Mouse (Mus musculus) neural tube, embryonic 15.5 days (tissue): ENCODE data around the gene Mon2. TPM values are rescaled to one million over a fixed set of nuclear protein-coding genes. Genes with fewer than 3 reads are reported as not detected.

Experiments used
- ATAC-seq: fragments of 200-750 bp; cut with Nextera tagmentation; 2 replicates; pipeline ENCODE4 v1.8.0; 2017; ENCODE audit warnings: mild to moderate bottlenecking, moderate TSS enrichment, moderate library complexity; ENCODE audit not compliant: low FRiP score
- H3K27ac ChIP-seq: fragments of 300-500 bp; sonication (generic); replicated peaks from 2 replicates; pipeline ENCODE4 v1.5.1; 2015; ENCODE audit warnings: mild to moderate bottlenecking, inconsistent platforms
- H3K27me3 ChIP-seq: fragments of 300-500 bp; sonication (generic); replicated peaks from 2 replicates; pipeline ENCODE4 v1.6.1; 2015; ENCODE audit warnings: inconsistent platforms
- H3K36me3 ChIP-seq: fragments of 300-500 bp; sonication (generic); 2 replicates; pipeline ENCODE4 v1.6.1; 2015; ENCODE audit warnings: inconsistent platforms
- H3K4me1 ChIP-seq: fragments of 300-500 bp; sonication (generic); 2 replicates; pipeline ENCODE4 v1.6.1; 2015; ENCODE audit warnings: inconsistent platforms
- H3K4me2 ChIP-seq: fragments of 300-500 bp; sonication (generic); 2 replicates; pipeline ENCODE4 v1.6.1; 2015; ENCODE audit warnings: inconsistent platforms, mild to moderate bottlenecking, moderate library complexity
- H3K4me3 ChIP-seq: fragments of 300-500 bp; sonication (generic); replicated peaks from 2 replicates; pipeline ENCODE4 v1.5.1; 2015; ENCODE audit warnings: mild to moderate bottlenecking, inconsistent platforms
- H3K9ac ChIP-seq: fragments of 300-500 bp; sonication (generic); replicated peaks from 2 replicates; pipeline ENCODE4 v1.6.1; 2015; ENCODE audit warnings: mild to moderate bottlenecking, inconsistent platforms
- H3K9me3 ChIP-seq: fragments of 300-500 bp; sonication (generic); replicated peaks from 2 replicates; pipeline ENCODE4 v1.6.1; 2016; ENCODE audit warnings: inconsistent platforms
- WGBS: fragments of 180-500 bp; shearing (Covaris S2); methylation state at CpG from one replicate; pipeline ENCODE4 v1.1.7; 2015; ENCODE audit warnings: mixed read lengths; 5-methylcytosine and 5-hydroxymethylcytosine counted together
- polyA plus RNA-seq: library from polyadenylated mRNA; unstranded; fragments of >200 nt; fragmentation: Nextera tagmentation; extraction: Ambion mirVana; gene quantifications from 2 replicates; pipeline ENCODE4 v1.2.1, GENCODE M21; 2015

Mon2 gene
- polyA plus RNA-seq, 1 experiment from 2014 or later = 22.8 TPM

- 93% methylated on average over 1 of the region's 1 CpGs for WGBS
- no peak overlapping the region for H3K4me2 ChIP-seq
- no peak for ATAC-seq
- no peaks in the 10 kb centered on the region for H3K4me1 ChIP-seq
- H3K36me3 ChIP-seq = peaks cover 73% of the 10 kb centered on the region
- H3K9me3 ChIP-seq = no peaks in the 10 kb centered on the region
- H3K27me3 ChIP-seq = no peaks in the 10 kb centered on the region
- H3K9ac ChIP-seq = no peak overlapping the region
- H3K27ac ChIP-seq = no peak overlapping the region
- H3K4me3 ChIP-seq = no peak overlapping the region
Observed at GRCm38 (mm10) chr10:123011421-123011820, 64.9 kb downstream of the Mon2 start.

GRCm38 (mm10) chr10:123005237-123006185 is 70.8 kb downstream of the Mon2 start:
- Histone ChIP-seq H3K9ac (no peak overlapping the region), H3K27ac (no peak overlapping the region), H3K4me2 (no peak overlapping the region), H3K9me3 (no peaks in the 10 kb centered on the region), H3K27me3 (no peaks in the 10 kb centered on the region), H3K4me3 (no peak overlapping the region), H3K4me1 (no peaks in the 10 kb centered on the region), H3K36me3 (peaks cover 48% of the 10 kb centered on the region)
- 87% methylated on average over 20 of the region's 20 CpGs for WGBS
- ATAC-seq = no peak

- no peak for ATAC-seq
- 83% methylated on average over 15 of the region's 15 CpGs for WGBS
- H3K27ac ChIP-seq = no peak overlapping the region
- no peak overlapping the region for H3K9ac ChIP-seq
- no peaks in the 10 kb centered on the region for H3K9me3 ChIP-seq
- no peaks in the 10 kb centered on the region for H3K27me3 ChIP-seq
- no peaks in the 10 kb centered on the region for H3K4me1 ChIP-seq
- H3K36me3 ChIP-seq = peaks cover 45% of the 10 kb centered on the region
- no peak overlapping the region for H3K4me2 ChIP-seq
- H3K4me3 ChIP-seq = no peak overlapping the region
Observed at GRCm38 (mm10) chr10:123004475-123005236, 71.6 kb downstream of the Mon2 start.

GRCm38 (mm10) chr10:123001985-123002384 is 74.3 kb downstream of the Mon2 start:
- Histone ChIP-seq H3K4me1 (no peaks in the 10 kb centered on the region), H3K9ac (no peak overlapping the region), H3K27ac (no peak overlapping the region), H3K36me3 (peaks cover 44% of the 10 kb centered on the region), H3K9me3 (no peaks in the 10 kb centered on the region), H3K4me3 (no peak overlapping the region), H3K27me3 (no peaks in the 10 kb centered on the region), H3K4me2 (no peak overlapping the region)
- 92% methylated on average over 1 of the region's 1 CpGs for WGBS
- ATAC-seq = no peak

- Histone ChIP-seq H3K27ac (no peak overlapping the region), H3K4me2 (no peak overlapping the region), H3K36me3 (peaks cover 46% of the 10 kb centered on the region), H3K9me3 (no peaks in the 10 kb centered on the region), H3K4me1 (no peaks in the 10 kb centered on the region), H3K27me3 (no peaks in the 10 kb centered on the region), H3K9ac (no peak overlapping the region), H3K4me3 (no peak overlapping the region)
- ATAC-seq = no peak
- 93% methylated on average over 3 of the region's 3 CpGs for WGBS
Observed at GRCm38 (mm10) chr10:123001363-123001762, 74.9 kb downstream of the Mon2 start.

- 74% methylated on average over 6 of the region's 6 CpGs for WGBS
- no peak overlapping the region for H3K4me2 ChIP-seq
- H3K36me3 ChIP-seq = peaks cover 62% of the 10 kb centered on the region
- no peak overlapping the region for H3K4me3 ChIP-seq
- no peak for ATAC-seq
- no peaks in the 10 kb centered on the region for H3K27me3 ChIP-seq
- H3K27ac ChIP-seq = no peak overlapping the region
- no peaks in the 10 kb centered on the region for H3K9me3 ChIP-seq
- no peak overlapping the region for H3K9ac ChIP-seq
- H3K4me1 ChIP-seq = no peaks in the 10 kb centered on the region
Observed at GRCm38 (mm10) chr10:122999356-122999755, 76.9 kb downstream of the Mon2 start.

- no peaks in the 10 kb centered on the region for H3K4me1 ChIP-seq
- no peak for ATAC-seq
Observed at GRCm38 (mm10) chr10:122997852-122998251, 78.5 kb downstream of the Mon2 start.

GRCm38 (mm10) chr10:122994402-122995107 is 81.8 kb downstream of the Mon2 start:
- Histone ChIP-seq H3K27me3 (no peaks in the 10 kb centered on the region), H3K4me3 (no peak overlapping the region), H3K27ac (no peak overlapping the region), H3K9ac (no peak overlapping the region), H3K4me1 (0 out of 2 replicates have a peak, but pooled peaks cover 3% of the 10 kb centered on the region), H3K4me2 (no peak overlapping the region), H3K9me3 (no peaks in the 10 kb centered on the region), H3K36me3 (peaks cover 58% of the 10 kb centered on the region)
- 80% methylated on average over 17 of the region's 17 CpGs for WGBS
- no peak for ATAC-seq

More at GRCm38 (mm10) chr10:122997852-122998251, 78.5 kb downstream of the Mon2 start:
- H3K9me3 ChIP-seq = no peaks in the 10 kb centered on the region
- H3K4me2 ChIP-seq = no peak overlapping the region
- H3K36me3 ChIP-seq = peaks cover 58% of the 10 kb centered on the region
- no peak overlapping the region for H3K9ac ChIP-seq
- no peaks in the 10 kb centered on the region for H3K27me3 ChIP-seq
- no peak overlapping the region for H3K4me3 ChIP-seq
- no peak overlapping the region for H3K27ac ChIP-seq
- WGBS = 90% methylated on average over 2 of the region's 2 CpGs

GRCm38 (mm10) chr10:122991648-122992047 is 84.7 kb downstream of the Mon2 start:
- Histone ChIP-seq H3K27me3 (no peaks in the 10 kb centered on the region), H3K4me1 (peaks cover 17% of the 10 kb centered on the region), H3K36me3 (peaks cover 36% of the 10 kb centered on the region), H3K9ac (no peak overlapping the region), H3K4me2 (no peak overlapping the region), H3K9me3 (no peaks in the 10 kb centered on the region), H3K27ac (peak overlapping the region; percentile 58), H3K4me3 (no peak overlapping the region)
- no peak for ATAC-seq
- 89% methylated on average over 9 of the region's 9 CpGs for WGBS

GRCm38 (mm10) chr10:122991053-122991452 is 85.3 kb downstream of the Mon2 start:
- H3K4me3 ChIP-seq = no peak overlapping the region
- H3K27ac ChIP-seq = peak overlapping the region; percentile 58
- no peaks in the 10 kb centered on the region for H3K9me3 ChIP-seq
- 75% methylated on average over 9 of the region's 9 CpGs for WGBS
- H3K4me2 ChIP-seq = no peak overlapping the region
- H3K4me1 ChIP-seq = peaks cover 18% of the 10 kb centered on the region
- no peak overlapping the region for H3K9ac ChIP-seq
- no peak for ATAC-seq
- H3K36me3 ChIP-seq = peaks cover 32% of the 10 kb centered on the region
- H3K27me3 ChIP-seq = no peaks in the 10 kb centered on the region

- Histone ChIP-seq H3K4me1 (peaks cover 18% of the 10 kb centered on the region), H3K27me3 (no peaks in the 10 kb centered on the region), H3K27ac (peak overlapping the region; percentile 58), H3K9me3 (no peaks in the 10 kb centered on the region), H3K9ac (no peak overlapping the region), H3K4me2 (no peak overlapping the region), H3K36me3 (peaks cover 28% of the 10 kb centered on the region), H3K4me3 (no peak overlapping the region)
- WGBS = 91% methylated on average over 6 of the region's 6 CpGs
- no peak for ATAC-seq
Observed at GRCm38 (mm10) chr10:122990606-122991005, 85.7 kb downstream of the Mon2 start.
